Mouse (Mus musculus): ENCODE results near the gene Hectd3. TPM values are rescaled to one million over a fixed set of nuclear protein-coding genes. Genes with fewer than 3 reads are reported as not detected.

Hectd3 gene
- polyA plus RNA-seq, 1 experiment = 3.1 TPM

GRCm38 (mm10) chr4:117010231-117010630 lies 15.1 kb downstream of the Hectd3 start:
- peaks cover 6% of the 10 kb centered on the region for H3K27me3 ChIP-seq (ENCODE audit: control insufficient read depth)
- TF ChIP-seq TAL1 (IDR thresholded peaks at IDR 0.05; ENCODE audit: low read length) (no peak), GATA1 (IDR thresholded peaks at IDR 0.05; ENCODE audit: low read length) (no peak)
- peaks cover 2% of the 10 kb centered on the region; the same call in 1 of the 2 replicates for H3K36me3 ChIP-seq (ENCODE audit: control insufficient read depth)
- peaks cover 2% of the 10 kb centered on the region; the same call in 1 of the 2 replicates for H3K4me1 ChIP-seq (ENCODE audit: control insufficient read depth)
- no peak overlapping the region for H3K4me3 ChIP-seq (replicated peaks)
- H3K9me3 ChIP-seq (ENCODE audit: control insufficient read depth, low read length) = no peaks in the 10 kb centered on the region

GRCm38 (mm10) chr4:117013596-117013995 lies 18.5 kb downstream of the Hectd3 start:
- no peak for TF ChIP-seq GATA1 (IDR thresholded peaks at IDR 0.05; ENCODE audit: low read length)
- no peak for TF ChIP-seq TAL1 (IDR thresholded peaks at IDR 0.05; ENCODE audit: low read length)
- no peak overlapping the region for H3K4me3 ChIP-seq (replicated peaks)
- no peaks in the 10 kb centered on the region for H3K9me3 ChIP-seq (ENCODE audit: control insufficient read depth, low read length)
- H3K36me3 ChIP-seq (ENCODE audit: control insufficient read depth) = no peaks in the 10 kb centered on the region
- H3K4me1 ChIP-seq (ENCODE audit: control insufficient read depth) = peaks cover 4% of the 10 kb centered on the region
- H3K27me3 ChIP-seq (ENCODE audit: control insufficient read depth) = peaks cover 6% of the 10 kb centered on the region

- H3K4me1 ChIP-seq (ENCODE audit: control insufficient read depth) = peaks cover 17% of the 10 kb centered on the region
- H3K27me3 ChIP-seq (ENCODE audit: control insufficient read depth) = peaks cover 2% of the 10 kb centered on the region
- H3K9me3 ChIP-seq (ENCODE audit: control insufficient read depth, low read length) = no peaks in the 10 kb centered on the region
- TF ChIP-seq TAL1 (IDR thresholded peaks at IDR 0.05; ENCODE audit: low read length) (no peak), GATA1 (IDR thresholded peaks at IDR 0.05; ENCODE audit: low read length) (no peak)
- no peak overlapping the region for H3K4me3 ChIP-seq (replicated peaks)
- no peaks in the 10 kb centered on the region for H3K36me3 ChIP-seq (ENCODE audit: control insufficient read depth)
These were observed 19.8 kb downstream of the Hectd3 start for GRCm38 (mm10) chr4:117014901-117015415.

GRCm38 (mm10) chr4:117017738-117018137 lies 22.6 kb downstream of the Hectd3 start:
- H3K36me3 ChIP-seq (ENCODE audit: control insufficient read depth) = peaks cover 12% of the 10 kb centered on the region
- TF ChIP-seq TAL1 (IDR thresholded peaks at IDR 0.05; ENCODE audit: low read length) = no peak
- no peak for TF ChIP-seq GATA1 (IDR thresholded peaks at IDR 0.05; ENCODE audit: low read length)
- no peaks in the 10 kb centered on the region for H3K9me3 ChIP-seq (ENCODE audit: control insufficient read depth, low read length)

GRCm38 (mm10) chr4:117018327-117018726 lies 23.2 kb downstream of the Hectd3 start:
- no peak overlapping the region for H3K4me3 ChIP-seq (replicated peaks)
- H3K27me3 ChIP-seq (ENCODE audit: control insufficient read depth) = no peaks in the 10 kb centered on the region
- H3K4me1 ChIP-seq (ENCODE audit: control insufficient read depth) = peaks cover 50% of the 10 kb centered on the region
- H3K36me3 ChIP-seq (ENCODE audit: control insufficient read depth) = peaks cover 18% of the 10 kb centered on the region
- TF ChIP-seq TAL1 (IDR thresholded peaks at IDR 0.05; ENCODE audit: low read length) (no peak), GATA1 (IDR thresholded peaks at IDR 0.05; ENCODE audit: low read length) (no peak)
- H3K9me3 ChIP-seq (ENCODE audit: control insufficient read depth, low read length) = no peaks in the 10 kb centered on the region

More at GRCm38 (mm10) chr4:117017738-117018137, 22.6 kb downstream of the Hectd3 start:
- H3K4me3 ChIP-seq (replicated peaks) = no peak overlapping the region
- no peaks in the 10 kb centered on the region for H3K27me3 ChIP-seq (ENCODE audit: control insufficient read depth)
- peaks cover 44% of the 10 kb centered on the region for H3K4me1 ChIP-seq (ENCODE audit: control insufficient read depth)

GRCm38 (mm10) chr4:117019206-117020134 lies 24.4 kb downstream of the Hectd3 start, which contains the start of gene Eif2b3:
Gene Eif2b3 (plus strand): TSS chr4:117019402.
- Histone ChIP-seq H3K27me3 (ENCODE audit: control insufficient read depth) (no peaks in the 10 kb centered on the region), H3K4me1 (ENCODE audit: control insufficient read depth) (peaks cover 53% of the 10 kb centered on the region), H3K4me3 (replicated peaks) (peak within 1 kb of the TSS; percentile 87), H3K9me3 (ENCODE audit: control insufficient read depth, low read length) (no peaks in the 10 kb centered on the region), H3K36me3 (ENCODE audit: control insufficient read depth) (peaks cover 26% of the 10 kb centered on the region)
- no peak for TF ChIP-seq GATA1 (IDR thresholded peaks at IDR 0.05; ENCODE audit: low read length)
- TF ChIP-seq TAL1 (IDR thresholded peaks at IDR 0.05; ENCODE audit: low read length) = no peak

- no peak for TF ChIP-seq GATA1 (IDR thresholded peaks at IDR 0.05; ENCODE audit: low read length)
- no peak for TF ChIP-seq TAL1 (IDR thresholded peaks at IDR 0.05; ENCODE audit: low read length)
- H3K27me3 ChIP-seq (ENCODE audit: control insufficient read depth) = no peaks in the 10 kb centered on the region
- H3K4me3 ChIP-seq (replicated peaks) = no peak overlapping the region
- no peaks in the 10 kb centered on the region for H3K9me3 ChIP-seq (ENCODE audit: control insufficient read depth, low read length)
- peaks cover 51% of the 10 kb centered on the region for H3K4me1 ChIP-seq (ENCODE audit: control insufficient read depth)
- peaks cover 49% of the 10 kb centered on the region for H3K36me3 ChIP-seq (ENCODE audit: control insufficient read depth)
These were observed 28.4 kb downstream of the Hectd3 start for GRCm38 (mm10) chr4:117023469-117023868.

- Histone ChIP-seq H3K9me3 (ENCODE audit: control insufficient read depth, low read length) (no peaks in the 10 kb centered on the region), H3K4me3 (replicated peaks) (no peak overlapping the region), H3K27me3 (ENCODE audit: control insufficient read depth) (no peaks in the 10 kb centered on the region), H3K4me1 (ENCODE audit: control insufficient read depth) (peaks cover 8% of the 10 kb centered on the region), H3K36me3 (ENCODE audit: control insufficient read depth) (peaks cover 54% of the 10 kb centered on the region)
- no peak for TF ChIP-seq TAL1 (IDR thresholded peaks at IDR 0.05; ENCODE audit: low read length)
- TF ChIP-seq GATA1 (IDR thresholded peaks at IDR 0.05; ENCODE audit: low read length) = no peak
These were observed 36.0 kb downstream of the Hectd3 start for GRCm38 (mm10) chr4:117031105-117031504.
